Mouse (Mus musculus): ENCODE results near the gene Ceacam9. TPM values are rescaled to one million over a fixed set of nuclear protein-coding genes. Genes with fewer than 3 reads are reported as not detected.

The Ceacam9 gene
- polyA plus RNA-seq, 1 experiment, result 0.07 TPM

GRCm38 (mm10) chr7:16739056-16739604, 17.4 kb downstream of the Ceacam9 start:
- no peaks in the 10 kb centered on the region for H3K27me3 ChIP-seq (ENCODE audit: control insufficient read depth, insufficient read depth, low read length)
- H3K4me3 ChIP-seq (ENCODE audit: control insufficient read depth, insufficient read depth, low read length), result peak overlapping the region; percentile 94
- peak; percentile 9 for DNase-seq
- no peak for TF ChIP-seq CTCF (IDR thresholded peaks at IDR 0.05; ENCODE audit: borderline replicate concordance, control insufficient read depth, extremely low read depth, insufficient read depth, low read length, poor library complexity)
- no peak for TF ChIP-seq POLR2A (IDR thresholded peaks at IDR 0.05; ENCODE audit: control insufficient read depth, extremely low read depth, insufficient read depth, low read length, poor library complexity)
- peak overlapping the region; percentile 17; the same call in 1 of the 2 replicates for H3K27ac ChIP-seq (ENCODE audit: control insufficient read depth, insufficient read depth, low read length)
- WGBS, result 38% methylated on average over 10 of the region's 10 CpGs
- peaks cover 4% of the 10 kb centered on the region; the same call in 1 of the 2 replicates for H3K36me3 ChIP-seq (ENCODE audit: control insufficient read depth, insufficient read depth, low read length)
- H3K4me1 ChIP-seq (replicated peaks; ENCODE audit: control insufficient read depth, insufficient read depth, low read length), result peaks cover 11% of the 10 kb centered on the region

- no peak overlapping the region for H3K4me3 ChIP-seq (ENCODE audit: control insufficient read depth, insufficient read depth, low read length)
- H3K27me3 ChIP-seq (ENCODE audit: control insufficient read depth, insufficient read depth, low read length), result no peaks in the 10 kb centered on the region
- TF ChIP-seq CTCF (IDR thresholded peaks at IDR 0.05; ENCODE audit: borderline replicate concordance, control insufficient read depth, extremely low read depth, insufficient read depth, low read length, poor library complexity), result no peak
- TF ChIP-seq POLR2A (IDR thresholded peaks at IDR 0.05; ENCODE audit: control insufficient read depth, extremely low read depth, insufficient read depth, low read length, poor library complexity), result no peak
- H3K4me1 ChIP-seq (replicated peaks; ENCODE audit: control insufficient read depth, insufficient read depth, low read length), result no peaks in the 10 kb centered on the region
- H3K27ac ChIP-seq (ENCODE audit: control insufficient read depth, insufficient read depth, low read length), result no peak overlapping the region
- DNase-seq, result no peak
- peaks cover 17% of the 10 kb centered on the region; the same call in 1 of the 2 replicates for H3K36me3 ChIP-seq (ENCODE audit: control insufficient read depth, insufficient read depth, low read length)
- WGBS, result 95% methylated on average over 4 of the region's 4 CpGs
Measured at GRCm38 (mm10) chr7:16745373-16745772, 23.6 kb downstream of the Ceacam9 start.

- no peak for TF ChIP-seq CTCF (IDR thresholded peaks at IDR 0.05; ENCODE audit: borderline replicate concordance, control insufficient read depth, extremely low read depth, insufficient read depth, low read length, poor library complexity)
- no peak for TF ChIP-seq POLR2A (IDR thresholded peaks at IDR 0.05; ENCODE audit: control insufficient read depth, extremely low read depth, insufficient read depth, low read length, poor library complexity)
- no peaks in the 10 kb centered on the region for H3K4me1 ChIP-seq (replicated peaks; ENCODE audit: control insufficient read depth, insufficient read depth, low read length)
- H3K4me3 ChIP-seq (ENCODE audit: control insufficient read depth, insufficient read depth, low read length), result no peak overlapping the region
- DNase-seq, result peak; percentile 51
- peaks cover 17% of the 10 kb centered on the region; the same call in 1 of the 2 replicates for H3K36me3 ChIP-seq (ENCODE audit: control insufficient read depth, insufficient read depth, low read length)
- no peaks in the 10 kb centered on the region for H3K27me3 ChIP-seq (ENCODE audit: control insufficient read depth, insufficient read depth, low read length)
- WGBS, result 64% methylated on average over 3 of the region's 3 CpGs
- no peak overlapping the region for H3K27ac ChIP-seq (ENCODE audit: control insufficient read depth, insufficient read depth, low read length)
Measured at GRCm38 (mm10) chr7:16746093-16746492, 24.4 kb downstream of the Ceacam9 start.

GRCm38 (mm10) chr7:16747656-16748055, 25.9 kb downstream of the Ceacam9 start:
- Histone ChIP-seq H3K4me3 (ENCODE audit: control insufficient read depth, insufficient read depth, low read length) (no peak overlapping the region), H3K27ac (ENCODE audit: control insufficient read depth, insufficient read depth, low read length) (no peak overlapping the region), H3K27me3 (ENCODE audit: control insufficient read depth, insufficient read depth, low read length) (no peaks in the 10 kb centered on the region), H3K4me1 (replicated peaks; ENCODE audit: control insufficient read depth, insufficient read depth, low read length) (no peaks in the 10 kb centered on the region), H3K36me3 (ENCODE audit: control insufficient read depth, insufficient read depth, low read length) (peaks cover 17% of the 10 kb centered on the region; the same call in 1 of the 2 replicates)
- 98% methylated on average over 6 of the region's 6 CpGs for WGBS
- TF ChIP-seq POLR2A (IDR thresholded peaks at IDR 0.05; ENCODE audit: control insufficient read depth, extremely low read depth, insufficient read depth, low read length, poor library complexity), result no peak
- no peak for TF ChIP-seq CTCF (IDR thresholded peaks at IDR 0.05; ENCODE audit: borderline replicate concordance, control insufficient read depth, extremely low read depth, insufficient read depth, low read length, poor library complexity)
- no peak for DNase-seq

GRCm38 (mm10) chr7:16752016-16752415, 30.3 kb downstream of the Ceacam9 start:
- WGBS, result 84% methylated on average over 12 of the region's 12 CpGs
- no peaks in the 10 kb centered on the region for H3K4me1 ChIP-seq (replicated peaks; ENCODE audit: control insufficient read depth, insufficient read depth, low read length)
- no peak for DNase-seq
- no peak overlapping the region for H3K27ac ChIP-seq (ENCODE audit: control insufficient read depth, insufficient read depth, low read length)
- no peak overlapping the region for H3K4me3 ChIP-seq (ENCODE audit: control insufficient read depth, insufficient read depth, low read length)
- H3K27me3 ChIP-seq (ENCODE audit: control insufficient read depth, insufficient read depth, low read length), result no peaks in the 10 kb centered on the region
- peaks cover 9% of the 10 kb centered on the region; the same call in 1 of the 2 replicates for H3K36me3 ChIP-seq (ENCODE audit: control insufficient read depth, insufficient read depth, low read length)
- TF ChIP-seq CTCF (IDR thresholded peaks at IDR 0.05; ENCODE audit: borderline replicate concordance, control insufficient read depth, extremely low read depth, insufficient read depth, low read length, poor library complexity), result no peak
- no peak for TF ChIP-seq POLR2A (IDR thresholded peaks at IDR 0.05; ENCODE audit: control insufficient read depth, extremely low read depth, insufficient read depth, low read length, poor library complexity)

GRCm38 (mm10) chr7:16755362-16756017, 33.8 kb downstream of the Ceacam9 start:
- no peaks in the 10 kb centered on the region for H3K36me3 ChIP-seq (ENCODE audit: control insufficient read depth, insufficient read depth, low read length)
- 77% methylated on average over 17 of the region's 17 CpGs for WGBS
- H3K4me3 ChIP-seq (ENCODE audit: control insufficient read depth, insufficient read depth, low read length), result no peak overlapping the region
- TF ChIP-seq CTCF (IDR thresholded peaks at IDR 0.05; ENCODE audit: borderline replicate concordance, control insufficient read depth, extremely low read depth, insufficient read depth, low read length, poor library complexity) (no peak), POLR2A (IDR thresholded peaks at IDR 0.05; ENCODE audit: control insufficient read depth, extremely low read depth, insufficient read depth, low read length, poor library complexity) (no peak)
- no peak for DNase-seq
- H3K27me3 ChIP-seq (ENCODE audit: control insufficient read depth, insufficient read depth, low read length), result no peaks in the 10 kb centered on the region
- H3K4me1 ChIP-seq (replicated peaks; ENCODE audit: control insufficient read depth, insufficient read depth, low read length), result peaks cover 7% of the 10 kb centered on the region
- H3K27ac ChIP-seq (ENCODE audit: control insufficient read depth, insufficient read depth, low read length), result no peak overlapping the region

Data from thymus, adult 2 months (tissue).